Mouse (Mus musculus) lung, adult 2 months (tissue): Measurements from ENCODE around the gene Cenpo.

ENCODE experiments used
- CTCF ChIP-seq: fragments of 200-500 bp; IDR thresholded peaks from 2 replicates; pipeline ENCODE4 v1.5.1; 2011; ENCODE audit warnings: mild to moderate bottlenecking, low read length, control low read depth; ENCODE audit not compliant: insufficient read depth
- POLR2A ChIP-seq: fragments of 200-500 bp; IDR thresholded peaks from 2 replicates; pipeline ENCODE4 v1.6.1; 2011; ENCODE audit warnings: low read depth, mild to moderate bottlenecking, control low read depth, low read length, borderline replicate concordance; ENCODE audit errors: extremely low read depth

GRCm38 (mm10) chr12:4188171-4189059 lies 45.7 kb downstream of the Cenpo start:
- no peak for TF ChIP-seq CTCF
- TF ChIP-seq POLR2A: no peak
